Mouse (Mus musculus): ENCODE results near the gene Cda.
"Not testable (repeated sequence)": the region's sequence is repeated elsewhere in the genome, so short reads cannot be mapped to it uniquely, and the experiment has no call there.

Gene Cda

DNA sequence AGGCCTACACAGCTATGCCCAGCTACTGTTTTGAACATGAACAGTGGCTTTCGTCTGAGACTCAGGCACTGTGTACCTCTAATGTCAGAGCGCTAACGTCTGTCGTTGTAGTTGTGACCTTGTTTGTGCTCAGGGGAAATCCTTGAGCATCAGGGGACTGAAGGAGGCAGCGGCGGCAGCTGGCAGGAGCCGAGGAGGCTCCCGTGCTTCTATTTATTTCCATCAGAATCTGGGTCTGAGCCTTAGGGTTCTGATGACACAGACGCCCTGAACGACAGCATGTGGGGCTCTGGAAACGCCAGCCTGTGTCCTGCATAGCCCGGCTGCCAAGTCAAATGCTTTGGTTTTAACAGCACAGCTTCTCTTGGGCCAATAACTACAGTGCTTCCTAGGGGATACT lies 32.8 kb downstream of the Cda start:
- no peak for DNase-seq (ENCODE audit: low spot score)

DNA sequence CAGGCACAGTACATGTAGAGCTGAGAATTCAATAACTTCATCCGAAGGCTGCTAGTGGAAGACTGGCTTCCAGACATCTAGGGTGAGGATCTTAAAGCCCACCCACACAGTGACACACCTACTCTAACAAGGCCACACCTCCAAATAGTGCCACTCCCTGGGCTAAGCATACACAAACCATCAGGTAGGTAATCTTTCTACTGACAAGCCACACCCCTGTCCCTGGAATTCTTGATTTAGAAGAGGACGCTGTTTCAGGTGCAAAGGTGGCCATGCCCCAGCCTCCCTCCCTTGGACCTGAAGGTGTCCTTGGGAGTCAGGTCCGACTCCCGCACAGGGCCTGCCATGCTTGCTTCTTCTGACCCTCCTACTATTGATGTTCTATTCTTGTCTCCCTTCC lies 34.7 kb downstream of the Cda start:
- no peak for DNase-seq (ENCODE audit: low spot score)

DNA sequence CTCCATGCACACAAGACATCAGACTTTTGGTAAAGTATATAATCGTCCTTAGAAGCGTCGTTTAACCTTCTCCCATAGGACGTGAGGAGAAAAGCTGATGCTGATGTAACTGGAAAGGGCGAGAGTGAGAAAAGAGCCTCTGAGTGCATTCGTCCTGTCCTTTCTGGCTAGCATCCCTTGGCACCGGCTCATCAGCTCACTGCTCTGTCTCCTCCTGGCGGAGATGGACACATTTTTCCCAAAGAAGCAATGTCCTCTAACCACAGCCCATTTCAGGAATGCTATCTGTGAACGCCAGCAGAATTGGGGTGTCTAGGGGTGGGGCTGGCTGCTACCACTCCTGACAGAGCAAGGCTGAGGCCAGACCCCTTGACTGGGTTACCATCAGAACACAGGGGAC lies 36.1 kb downstream of the Cda start:
- DNase-seq (ENCODE audit: low spot score), result no peak

DNA sequence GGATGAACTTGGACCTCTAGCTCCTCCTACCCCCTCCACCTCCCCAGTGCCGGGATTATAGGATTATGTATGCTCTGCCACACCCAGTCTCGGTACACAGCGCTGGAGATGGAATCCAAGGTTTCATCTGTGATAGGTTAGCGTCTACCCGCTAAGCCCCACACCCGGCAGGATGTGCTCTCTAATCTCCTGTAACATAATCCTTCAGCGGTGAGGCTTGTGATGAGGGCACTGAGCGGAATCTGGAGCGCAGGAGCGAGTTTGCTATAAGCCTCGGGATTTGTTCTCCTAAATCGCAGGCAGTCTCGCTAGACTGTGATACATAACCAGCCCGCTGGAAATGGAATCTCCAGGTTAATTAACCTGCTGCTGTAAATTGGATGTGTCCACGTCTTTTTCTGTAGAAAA lies 37.5 kb downstream of the Cda start:
- DNase-seq (ENCODE audit: low spot score), result no peak

DNA sequence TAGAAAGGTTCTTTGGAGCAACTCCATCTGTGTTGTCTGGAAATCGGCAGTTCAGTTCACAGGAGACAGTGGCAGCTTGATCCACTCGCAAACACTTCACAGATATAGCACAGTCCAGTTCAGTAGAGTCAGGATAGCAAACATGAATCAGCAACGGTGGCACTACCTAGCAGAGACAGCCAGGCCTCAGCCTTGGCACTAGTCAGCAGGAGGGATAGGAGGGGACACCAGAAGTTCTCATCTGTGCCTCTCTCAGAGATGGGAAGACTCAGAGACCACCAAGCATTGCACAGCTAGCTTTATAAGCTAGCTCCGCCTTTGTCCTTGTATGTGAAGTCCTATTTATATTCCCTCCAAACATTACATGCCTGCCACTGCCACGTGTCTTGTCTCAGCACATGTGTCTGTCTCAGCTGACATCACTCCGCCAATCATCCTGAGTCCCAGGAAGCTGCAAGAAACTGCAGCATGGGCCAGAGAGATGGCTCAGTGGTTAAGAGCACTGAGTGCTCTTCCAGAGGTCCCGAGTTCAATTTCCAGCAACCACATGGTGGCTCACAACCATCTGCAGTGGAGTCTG lies 39.8 kb downstream of the Cda start:
- no peak for DNase-seq (ENCODE audit: low spot score)

DNA sequence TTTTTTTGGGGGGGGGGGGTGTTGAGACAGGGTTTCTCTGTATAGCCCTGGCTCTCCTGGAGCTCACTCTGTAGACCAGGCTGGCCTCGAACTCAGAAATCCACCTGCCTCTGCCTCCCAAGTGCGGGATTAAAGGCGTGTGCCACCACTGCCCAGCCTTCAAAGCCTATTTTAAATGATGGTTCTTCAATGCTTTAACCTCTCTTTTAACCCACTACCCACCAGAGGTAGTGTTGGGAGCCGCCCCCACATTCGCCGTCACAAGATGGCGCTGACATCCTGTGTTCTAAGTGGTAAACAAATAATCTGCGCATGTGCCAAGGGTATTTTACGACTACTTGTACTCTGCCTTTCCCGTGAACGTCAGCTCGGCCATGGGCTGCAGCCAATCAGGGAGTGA lies 40.6 kb downstream of the Cda start:
- DNase-seq (ENCODE audit: low spot score), result not testable (repeated sequence)

DNA sequence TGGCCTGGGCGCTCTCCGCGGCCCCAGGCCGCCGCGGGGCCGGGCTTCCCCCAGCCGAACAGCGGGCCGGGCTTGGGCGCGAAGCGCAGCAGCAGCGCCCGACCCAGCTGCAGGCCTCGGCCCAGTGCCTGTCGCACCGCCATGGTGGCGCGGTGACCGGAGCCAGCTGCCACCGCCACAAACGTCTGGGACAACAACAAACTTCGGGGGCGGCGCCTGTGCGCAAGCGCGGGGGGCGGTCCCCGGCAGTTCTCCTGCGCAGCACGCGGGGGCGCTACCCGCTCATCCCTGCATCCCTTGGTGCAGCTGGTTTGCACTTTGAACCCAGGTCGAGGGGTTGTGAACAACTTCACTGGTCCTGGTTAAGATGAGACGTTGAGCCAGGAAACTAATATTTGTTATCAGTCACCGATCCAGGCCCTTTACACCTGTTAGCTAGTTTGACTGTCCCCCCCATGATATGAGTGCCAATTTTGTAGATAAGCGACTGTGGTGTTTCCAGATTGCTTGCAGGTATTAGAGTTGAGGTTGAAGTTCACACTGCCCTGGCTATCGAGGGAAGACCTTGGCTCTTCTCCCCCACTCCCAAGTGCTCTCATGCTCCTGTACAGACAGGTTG lies 41.6 kb downstream of the Cda start, which contains the start of gene Pink1:
Gene Pink1, minus strand, starts transcription at position 231 of the 619 bp plus-strand sequence.
- peak; percentile 87 for DNase-seq (ENCODE audit: low spot score)

DNA sequence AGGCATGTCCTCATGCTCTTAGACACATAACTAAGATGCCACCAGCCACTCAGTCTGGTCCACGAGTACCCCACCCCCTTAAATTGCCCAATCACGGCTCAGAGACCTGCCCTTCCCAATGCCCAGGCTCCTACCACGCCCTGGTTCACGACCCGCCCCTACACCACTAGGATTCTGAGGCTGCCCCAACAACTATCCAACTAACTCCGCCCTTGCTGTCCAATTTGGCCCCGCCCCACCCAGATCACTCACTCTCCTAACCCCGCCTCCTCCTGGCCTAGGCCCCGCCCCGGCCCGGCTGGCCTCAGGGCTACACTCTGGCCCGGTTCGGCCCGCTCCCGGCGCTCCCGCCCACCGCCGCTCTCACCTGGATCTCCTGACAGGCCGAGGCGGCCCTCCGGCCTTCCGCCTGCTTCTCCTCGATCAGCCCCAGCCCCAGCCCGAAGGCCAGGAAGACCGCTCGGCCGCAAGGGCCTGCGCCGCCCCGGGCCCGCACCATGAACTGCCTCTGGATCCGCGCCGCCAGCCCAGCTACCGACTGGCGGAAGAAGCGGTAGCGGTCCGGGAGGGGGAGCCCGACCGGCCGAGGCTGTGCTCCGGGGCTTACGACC lies 42.2 kb downstream of the Cda start:
- DNase-seq (ENCODE audit: low spot score), result peak; percentile 95

DNA sequence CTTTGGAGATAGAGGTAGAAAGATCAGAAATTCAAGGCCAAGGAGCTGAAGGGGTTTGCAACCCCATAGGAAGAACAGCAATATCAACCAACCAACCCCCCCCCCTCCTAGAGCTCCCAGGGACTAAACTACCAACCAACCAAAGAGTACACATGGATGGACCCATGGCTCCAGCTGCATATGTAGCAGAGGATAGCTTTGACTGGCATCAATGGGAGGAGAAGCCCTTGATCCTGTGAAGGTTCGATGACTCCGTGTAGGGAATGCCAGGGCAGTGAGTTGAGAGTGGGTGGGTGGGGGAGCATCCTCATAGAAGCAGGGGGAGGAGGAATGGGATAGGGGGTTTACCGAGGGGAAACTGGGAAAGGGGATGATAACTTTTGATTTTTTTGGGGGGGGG lies 43.3 kb downstream of the Cda start:
- DNase-seq (ENCODE audit: low spot score), result no peak

DNA sequence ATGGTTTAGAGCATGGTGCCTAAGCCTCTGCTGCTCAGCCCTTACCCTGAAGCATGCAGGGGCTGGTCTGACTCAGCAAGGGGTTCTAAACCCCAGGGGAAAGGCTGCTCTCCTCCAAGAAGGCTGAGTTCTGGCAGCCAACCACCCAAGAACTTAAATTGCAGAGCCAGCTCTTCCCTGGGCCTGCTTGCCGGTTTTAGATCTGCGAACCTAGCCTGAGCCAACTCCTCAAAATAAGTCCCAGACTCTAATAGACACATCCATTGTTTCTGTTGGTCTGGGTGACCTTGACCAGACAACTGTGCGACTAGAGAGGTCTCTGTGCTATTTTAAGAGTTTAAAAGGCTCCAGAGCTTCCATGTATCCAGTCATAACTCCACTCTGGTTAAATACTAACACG lies 44.0 kb downstream of the Cda start:
- DNase-seq (ENCODE audit: low spot score), result no peak

DNA sequence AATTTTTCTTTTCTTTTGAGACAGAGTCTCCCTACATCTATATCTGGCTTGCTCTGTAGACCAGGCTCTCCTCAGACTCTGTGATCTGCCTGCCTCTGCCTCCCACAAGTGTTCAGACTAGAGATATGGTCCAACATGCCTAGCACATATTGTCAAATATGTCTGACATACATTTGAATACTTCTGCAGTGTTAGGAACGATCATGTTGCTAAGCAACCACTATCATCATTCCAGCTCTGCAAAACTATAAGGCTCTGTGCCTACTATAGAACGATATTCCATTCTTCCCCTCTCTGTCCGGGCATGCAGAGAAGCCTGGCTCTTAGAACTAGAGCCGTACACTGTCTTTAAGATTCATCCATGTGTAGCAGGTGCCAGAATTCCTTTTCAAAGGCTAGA lies 45.1 kb downstream of the Cda start:
- no peak for DNase-seq (ENCODE audit: low spot score)

DNA sequence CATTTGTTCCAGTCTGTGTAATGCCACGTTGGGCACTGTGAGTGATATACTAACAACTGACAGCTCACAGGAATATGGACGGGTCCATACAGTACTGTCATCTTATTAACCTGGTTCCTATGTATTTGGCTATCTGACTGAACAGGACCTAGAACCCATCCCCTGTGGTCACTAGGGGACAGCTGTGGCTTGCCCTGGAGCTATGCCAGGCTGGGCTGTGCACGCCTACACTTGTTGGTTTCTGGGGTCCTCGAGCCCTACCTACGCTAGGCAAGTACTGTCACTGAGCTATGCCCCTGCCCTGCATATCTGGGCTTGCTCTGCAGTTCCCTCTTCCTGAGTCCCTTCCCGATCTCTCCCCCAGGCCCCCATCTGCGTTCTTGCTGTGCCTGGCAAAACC lies 46.3 kb downstream of the Cda start:
- DNase-seq (ENCODE audit: low spot score), result no peak

DNA sequence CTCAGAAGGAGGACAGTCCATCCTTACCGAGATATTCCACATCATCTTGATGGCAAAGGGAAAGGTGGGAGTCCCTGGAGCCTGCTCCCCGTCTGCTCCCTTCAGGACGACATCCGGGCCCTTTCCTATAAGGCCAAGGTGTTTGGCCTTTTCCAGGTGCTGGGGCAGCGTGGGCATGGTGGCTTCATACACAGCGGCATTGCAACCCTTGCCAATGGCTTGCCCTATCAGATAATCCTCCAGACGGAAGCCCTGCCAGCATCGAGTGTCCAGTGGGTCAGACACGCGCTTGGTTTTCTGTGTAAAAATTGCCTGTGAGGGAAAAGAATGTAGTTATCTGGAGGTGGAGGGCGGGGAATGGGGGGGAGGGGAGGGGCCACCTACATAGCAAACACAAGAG lies 47.1 kb downstream of the Cda start:
- no peak for DNase-seq (ENCODE audit: low spot score)

DNA sequence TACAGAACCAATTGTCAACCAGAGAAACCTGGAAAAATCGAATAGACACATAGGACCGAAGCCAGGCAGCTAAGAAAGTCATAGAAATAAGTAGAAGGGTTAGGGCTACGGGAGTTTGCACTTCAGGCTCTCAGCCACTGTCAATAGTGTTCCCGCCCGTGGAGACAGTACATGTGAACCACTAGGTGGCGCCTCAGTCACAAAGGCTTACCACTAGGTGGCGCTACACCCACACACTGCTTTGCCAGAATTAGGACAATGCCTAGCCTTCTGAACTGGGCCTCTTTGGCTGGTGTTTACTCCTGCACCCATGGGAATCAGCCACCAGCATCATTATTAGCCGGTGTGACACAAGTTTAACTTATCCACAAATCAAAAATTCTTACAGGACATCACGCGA lies 48.3 kb downstream of the Cda start:
- peak; percentile 87 for DNase-seq (ENCODE audit: low spot score)

DNA sequence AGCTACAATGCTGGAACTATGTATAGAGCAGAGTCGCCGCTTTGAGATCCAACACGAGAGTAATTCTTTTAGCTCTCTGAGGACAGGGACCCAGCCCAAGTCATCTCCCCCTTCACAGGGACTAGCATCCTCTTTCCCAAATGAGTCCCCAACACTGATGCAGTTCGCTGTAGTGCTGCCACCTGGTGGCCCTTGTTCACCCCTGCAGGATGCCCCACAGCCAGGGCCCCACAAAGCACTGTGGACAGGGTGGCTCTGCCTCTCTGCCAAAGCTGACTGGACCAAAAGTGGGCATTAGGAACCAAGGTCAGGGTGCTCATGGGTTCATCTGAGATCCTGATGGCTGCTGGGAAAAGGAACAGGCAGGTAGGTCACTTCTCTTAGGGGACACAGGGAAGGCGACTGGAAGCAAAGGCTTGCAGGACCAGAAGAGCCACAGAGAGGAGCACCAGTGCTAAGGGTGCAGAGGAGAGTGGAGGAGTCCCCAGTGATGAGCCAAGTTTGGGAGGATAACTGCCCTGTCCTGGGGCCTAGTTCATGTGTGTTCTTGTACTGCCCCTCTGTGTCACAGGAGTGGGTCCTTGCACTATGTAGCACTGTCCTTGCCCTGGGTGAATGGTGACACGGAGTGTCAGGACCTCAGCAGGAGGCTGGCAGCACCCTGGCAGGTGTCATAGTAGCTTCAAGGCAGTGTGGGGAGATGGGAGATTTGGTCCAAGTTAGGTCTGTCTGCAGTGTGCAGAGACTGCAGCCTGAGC lies 49.1 kb downstream of the Cda start:
- peak; percentile 45 for DNase-seq (ENCODE audit: low spot score)

DNA sequence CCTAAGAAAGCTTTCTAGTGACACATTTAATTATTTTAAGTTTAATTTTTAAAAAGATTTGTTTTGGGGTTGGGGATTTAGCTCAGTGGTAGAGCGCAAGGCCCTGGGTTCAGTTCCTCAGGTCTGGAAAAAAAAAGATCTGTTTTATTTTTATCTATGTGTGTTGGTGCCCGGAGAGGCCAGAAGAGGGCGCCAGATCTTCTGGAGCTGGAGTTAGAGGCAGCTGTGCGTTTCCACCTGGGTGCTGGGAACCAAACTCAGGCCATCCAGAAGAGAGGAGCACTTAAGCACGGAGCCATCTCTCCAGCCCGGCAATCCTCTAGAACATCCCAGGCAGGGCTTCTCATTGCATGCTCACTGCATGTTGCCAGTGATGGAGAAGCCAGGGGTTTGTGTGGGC lies 51.4 kb downstream of the Cda start:
- no peak for DNase-seq (ENCODE audit: low spot score)

DNA sequence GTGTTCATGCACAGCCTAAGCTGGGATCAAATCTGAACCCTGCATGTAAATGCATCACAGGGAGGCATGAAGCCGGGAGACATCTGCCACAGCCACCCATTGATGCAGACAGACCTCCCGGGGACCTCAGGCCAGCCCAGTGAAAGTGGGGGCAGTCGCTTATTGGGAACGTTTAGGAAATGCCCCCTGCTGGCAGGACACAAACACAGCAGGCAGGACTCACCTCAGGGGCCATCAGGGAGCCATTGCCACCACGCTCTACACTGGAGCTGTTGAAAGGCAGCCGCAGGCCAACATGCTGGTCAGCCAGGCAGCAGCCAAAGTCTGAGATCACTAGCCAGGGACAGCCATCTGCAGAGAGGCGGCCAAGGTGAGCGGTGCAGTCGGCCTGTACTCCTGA lies 52.0 kb downstream of the Cda start:
- no peak for DNase-seq (ENCODE audit: low spot score)

DNA sequence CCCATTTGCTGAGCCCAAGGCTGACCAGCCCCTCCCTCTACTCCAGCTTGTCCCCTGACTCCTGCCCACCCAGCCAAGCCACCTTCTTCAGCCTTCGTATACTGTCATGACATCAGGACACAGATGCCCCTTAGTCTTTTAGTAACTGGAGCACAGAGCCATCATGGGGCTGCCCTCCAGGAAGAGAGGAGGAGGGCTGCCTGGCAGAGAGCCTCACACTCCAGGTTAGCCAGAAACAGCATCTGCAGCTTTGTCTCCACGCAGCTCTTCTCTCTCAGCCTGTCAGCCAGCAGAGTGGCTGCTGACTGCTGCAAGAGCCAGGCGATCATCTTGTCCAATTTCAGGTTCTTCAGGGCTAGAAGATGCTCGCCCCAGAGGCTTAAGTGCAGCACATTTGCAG lies 54.0 kb downstream of the Cda start:
- DNase-seq (ENCODE audit: low spot score), result no peak

DNA sequence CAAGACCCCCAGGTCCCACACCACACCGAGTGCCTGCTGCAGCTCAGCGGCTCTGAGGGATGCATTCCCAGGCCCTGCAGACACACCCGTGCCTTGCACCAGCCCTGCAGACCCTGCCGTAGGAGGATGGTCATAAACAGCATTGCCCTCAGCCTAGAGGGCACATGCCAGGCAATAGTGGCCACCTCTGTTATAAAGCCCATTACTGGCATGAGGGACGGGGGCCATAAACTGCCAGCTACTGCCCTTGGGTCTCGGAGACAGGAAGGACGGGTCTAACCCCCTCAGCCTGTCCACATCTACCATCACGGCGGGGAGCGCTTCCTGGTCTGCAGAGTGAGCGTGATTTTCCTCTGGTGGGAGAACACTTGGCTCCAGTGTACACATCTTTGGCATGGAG lies 54.8 kb downstream of the Cda start:
- no peak for DNase-seq (ENCODE audit: low spot score)

DNA sequence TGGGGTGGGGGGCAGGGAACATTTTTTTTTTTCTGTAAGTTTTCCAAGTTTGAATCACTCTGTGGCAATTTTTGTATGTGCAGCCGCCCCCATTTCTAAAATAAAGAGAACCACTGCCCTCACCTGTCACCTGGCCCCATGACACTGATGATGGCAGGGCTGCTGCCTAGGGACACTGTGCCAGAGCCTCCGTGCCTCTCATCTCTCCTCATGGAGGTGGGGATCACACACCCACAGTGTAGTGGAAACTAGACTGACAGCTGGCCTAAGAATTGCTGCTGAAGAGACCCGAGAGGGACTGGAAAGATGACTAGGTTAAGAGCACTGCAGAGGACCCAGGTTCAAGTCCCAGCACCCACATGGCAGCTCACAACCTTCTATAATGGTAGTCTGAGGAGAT lies 55.7 kb downstream of the Cda start:
- no peak for DNase-seq (ENCODE audit: low spot score)

DNA sequence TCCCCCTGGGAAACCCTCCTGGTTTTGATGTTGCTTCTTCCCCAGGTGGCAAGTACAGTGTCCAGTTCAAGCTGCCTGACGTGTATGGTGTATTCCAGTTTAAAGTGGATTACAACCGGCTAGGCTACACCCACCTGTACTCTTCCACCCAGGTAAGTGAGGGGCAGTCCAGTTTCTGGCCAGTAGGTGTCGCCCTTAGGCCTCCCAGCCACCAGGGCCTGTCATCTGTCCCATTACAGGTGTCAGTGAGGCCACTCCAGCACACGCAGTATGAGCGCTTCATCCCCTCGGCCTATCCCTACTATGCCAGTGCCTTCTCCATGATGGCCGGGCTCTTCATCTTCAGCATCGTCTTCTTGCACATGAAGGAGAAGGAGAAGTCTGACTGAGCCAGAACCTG lies 56.2 kb downstream of the Cda start:
- DNase-seq (ENCODE audit: low spot score), result peak; percentile 42

DNA sequence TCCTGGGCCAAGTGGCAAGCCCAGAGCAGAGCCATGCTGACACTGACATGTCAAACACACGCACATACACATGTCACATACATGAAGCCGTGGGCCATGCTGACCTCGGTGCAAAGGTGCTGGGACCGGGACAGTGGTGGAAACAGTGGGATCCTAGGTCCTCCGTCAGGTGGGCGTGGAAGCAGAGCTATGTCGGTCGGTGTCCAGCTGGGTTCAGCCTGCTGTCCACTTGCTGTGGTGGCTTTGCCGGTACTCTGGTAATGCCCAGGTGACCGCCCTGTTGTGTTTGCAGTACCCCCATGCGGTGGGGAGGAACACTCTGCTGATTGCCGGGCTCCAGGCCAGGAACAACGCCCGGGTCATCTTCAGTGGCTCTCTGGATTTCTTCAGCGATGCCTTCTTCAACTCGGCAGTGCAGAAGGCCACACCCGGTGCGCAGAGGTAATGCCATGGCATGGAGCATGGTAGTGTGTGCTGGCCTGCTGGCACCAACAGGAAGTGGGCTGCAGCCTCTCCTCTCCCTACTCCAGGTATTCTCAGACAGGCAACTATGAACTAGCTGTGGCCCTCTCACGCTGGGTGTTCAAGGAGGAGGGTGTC lies 57.4 kb downstream of the Cda start:
- no peak for DNase-seq (ENCODE audit: low spot score)

DNA sequence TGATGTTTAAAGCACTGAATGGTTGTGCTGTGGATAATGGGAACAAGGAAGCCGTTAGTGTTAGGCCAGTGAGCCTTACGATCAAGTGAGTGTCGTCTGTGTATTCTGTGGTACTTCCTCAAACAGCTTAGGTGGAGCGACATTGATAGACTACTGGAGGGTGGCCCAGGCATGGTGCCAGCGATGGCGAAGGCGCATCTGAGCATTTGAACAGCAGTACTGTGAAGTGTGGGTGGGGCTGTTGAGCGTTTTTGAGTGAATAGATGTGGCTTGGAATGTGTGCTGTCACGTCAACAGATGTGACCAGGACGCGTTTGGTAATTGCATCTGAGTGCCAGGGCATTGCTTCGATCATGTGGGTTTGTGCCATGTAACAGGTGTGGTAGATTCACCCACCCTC lies 60.1 kb downstream of the Cda start:
- DNase-seq (ENCODE audit: low spot score), result no peak
